Comparison of ENCODE assay signal across 8 mouse cellular contexts in genomic region chr17:8597790-8598189, GRCm38 (mm10). TPM values are rescaled to one million over a fixed set of nuclear protein-coding genes. Genes with fewer than 3 reads are reported as not detected.
DNase-seq lines count a peak whose midpoint lies in the region; TF ChIP-seq lines count a peak whose summit lies in the region.

No protein-coding gene starts in this region.

- peak; percentile 80 for TF ChIP-seq CTCF in kidney, adult 2 months (conservative IDR thresholded peaks at IDR 0.05; ENCODE audit: insufficient read depth, insufficient read length, low read depth, low read length)

- intact Hi-C loops in left cerebral cortex, postnatal 4 days (cut with DNase I): loop anchor here (5.0 to 10.0 kb wide), 2 partner anchors 210 to 333 kb away; no protein-coding TSS in a partner anchor

- DNase-seq in A20 (ENCODE audit: low read depth, low spot score): peak; percentile 53
- DNase-seq in ZHBTc4 (ENCODE audit: low read depth, low spot score): peak; percentile 69
- DNase-seq in cerebellum, postnatal 4 days (ENCODE audit: low spot score in 2 of 2): peak; percentile 49 to 68
- DNase-seq in gastrocnemius, adult 8-10 months (ENCODE audit: low spot score in 2 of 2): peak; percentile 24 to 28
- DNase-seq in kidney, adult 2 months: peak; percentile 66
- peak; percentile 68 for DNase-seq in left cerebral cortex, postnatal 4 days
- DNase-seq in neural tube, embryonic 10.5 days (ENCODE audit: extremely low spot score, low spot score): peak; percentile 64
- DNase-seq in telencephalon, adult 2 months (ENCODE audit: low read depth, low spot score): peak; percentile 45

- no peak overlapping the region for H3K27ac ChIP-seq in kidney, adult 2 months (ENCODE audit: insufficient read depth, low read depth, low read length)

- H3K36me3 ChIP-seq in kidney, adult 2 months (ENCODE audit: control insufficient read depth, insufficient read depth, low read length): no peaks in the 10 kb centered on the region

- H3K27me3 ChIP-seq in kidney, adult 2 months (replicated peaks; ENCODE audit: control insufficient read depth, insufficient read depth, low read length): no peaks in the 10 kb centered on the region

- H3K4me1 ChIP-seq in kidney, adult 2 months (ENCODE audit: control insufficient read depth, insufficient read depth, low read length): no peaks in the 10 kb centered on the region

- H3K4me3 ChIP-seq in kidney, adult 2 months (ENCODE audit: insufficient read depth, low read depth, low read length): no peak overlapping the region

- 3% methylated on average over 7 of the region's 7 CpGs for WGBS in kidney, adult 2 months

- no peak for TF ChIP-seq POLR2A in kidney, adult 2 months (IDR thresholded peaks at IDR 0.05; ENCODE audit: low read depth, low read length)

RNA-seq across cellular contexts. Expression of gene Gm17087, which starts 31.0 kb away (rescaled TPM):
- not detected for total RNA-seq in gastrocnemius, adult 8-10 months (2022)
- polyA plus RNA-seq in kidney, adult 2 months (2012; rRNA removed): not detected in 2 replicates
- total RNA-seq in left cerebral cortex, postnatal 4 days (2021): not detected
